Mouse (Mus musculus): Measurements from ENCODE around the gene March1.

DNA sequence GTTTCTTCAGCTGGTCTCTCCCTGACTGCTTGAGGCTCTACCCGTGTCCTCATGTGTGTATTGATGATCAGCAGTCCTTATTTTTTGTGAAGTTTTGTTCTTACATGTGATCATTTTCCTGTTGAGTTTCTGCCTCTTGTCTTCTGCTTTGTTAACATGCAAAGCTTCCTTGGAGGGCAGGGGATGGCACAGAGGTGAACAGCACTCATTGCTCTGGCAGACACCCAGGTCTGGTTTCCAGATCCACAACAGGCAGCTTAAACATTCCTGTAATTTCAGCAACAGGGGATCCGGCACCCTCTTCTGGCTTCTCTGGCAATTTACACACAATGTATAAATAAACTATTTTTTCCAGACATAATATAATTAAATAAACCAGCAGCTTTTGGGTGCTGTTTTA is 652.4 kb downstream of the March1 start:
- TF ChIP-seq POLR2A (IDR thresholded peaks at IDR 0.05; ENCODE audit: low read depth, low read length) (no peak), CTCF (IDR thresholded peaks at IDR 0.05; ENCODE audit: borderline replicate concordance, insufficient read depth, low read length) (no peak)

All from embryonic fibroblast, embryonic 13.5 days (primary cell).